Mouse (Mus musculus) layer of hippocampus, postnatal 36 days (tissue): Measurements from ENCODE around the gene Tpra1. TPM values are rescaled to one million over a fixed set of nuclear protein-coding genes. Genes with fewer than 3 reads are reported as not detected.
A peak's percentile ranks its signal among the peaks of the same experiment; 100 is the strongest.

Experiments used
- DNase-seq, 2 experiments: peaks; one replicate each; pipeline ENCODE4 v3.0.0; 2022
- total RNA-seq, 2 experiments: library from RNA; stranded (reverse); gene quantifications; 2 replicates each; pipeline ENCODE4 v1.2.3; 2021

The Tpra1 gene
- total RNA-seq, 2 experiments from 2014 or later, result 45.8 to 48.5 TPM

DNA sequence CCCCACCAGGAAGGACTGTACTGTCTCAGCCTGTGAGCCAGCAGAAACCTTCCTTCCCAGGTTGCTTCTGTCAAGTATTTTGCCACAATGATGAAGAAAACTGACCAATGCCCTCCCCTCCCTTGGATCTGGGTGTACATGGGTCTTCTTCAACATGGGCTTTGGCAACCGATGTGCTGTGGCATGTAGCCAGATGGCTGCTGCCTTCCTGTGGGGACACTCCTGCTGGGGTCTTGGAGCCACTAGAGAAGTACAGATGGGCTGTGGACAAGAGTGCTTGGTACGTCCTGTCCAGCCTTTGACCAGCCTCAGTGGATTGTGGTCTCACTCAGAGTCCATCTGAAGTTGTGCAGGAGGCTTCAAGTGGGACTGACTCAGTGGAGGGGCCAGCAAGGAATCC lies 56.3 kb downstream of the Tpra1 start:
- no peak for DNase-seq

DNA sequence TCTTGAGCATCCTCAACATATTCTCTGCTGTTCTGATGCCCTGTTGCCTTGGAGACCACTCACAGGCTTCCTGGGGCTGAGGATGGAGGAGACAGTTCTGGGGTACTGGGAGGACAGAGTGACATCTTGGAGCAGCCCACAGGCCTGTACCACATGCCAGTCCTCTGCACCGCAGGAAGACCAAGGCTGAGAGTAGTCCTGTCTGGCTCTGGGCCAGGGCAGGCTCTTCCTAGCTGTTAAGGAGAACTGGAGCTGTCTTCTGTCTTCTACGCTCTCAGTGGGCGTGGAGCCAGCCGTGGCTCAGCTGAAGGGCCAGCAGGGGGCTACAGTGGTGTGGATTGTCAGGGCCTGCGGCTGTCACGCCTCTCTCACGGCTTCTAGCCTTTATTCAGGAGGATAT lies 57.8 kb downstream of the Tpra1 start:
- peak in 1 of 2 experiments; percentile 63 for DNase-seq

DNA sequence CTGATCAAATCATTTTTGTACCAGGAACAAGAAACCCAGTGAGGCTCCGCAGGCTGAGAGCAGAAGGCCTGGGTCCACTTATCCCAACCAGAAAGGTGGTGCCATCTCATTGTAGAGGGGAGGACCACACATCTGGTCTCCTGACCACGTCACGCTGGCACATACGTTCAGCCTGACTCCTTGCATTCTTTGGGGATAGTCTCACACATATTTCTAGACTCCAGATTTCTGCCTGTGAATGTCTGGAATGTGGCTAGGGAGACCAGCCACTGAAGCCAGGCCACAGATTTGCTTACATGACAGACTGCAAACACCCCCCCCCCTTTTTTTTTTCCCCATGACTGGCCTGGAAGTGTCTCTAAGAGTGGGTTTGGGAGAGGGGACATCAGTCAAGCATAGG lies 58.9 kb downstream of the Tpra1 start:
- DNase-seq, result no peak

Other genes with a start within 250 kb of the Tpra1 start
- gene Mgll, start 177.8 kb upstream of the Tpra1 start, total RNA-seq, result 100 to 1,000 TPM; 178 to 181 TPM
- gene Abtb1, start 60.3 kb upstream of the Tpra1 start, total RNA-seq, result 10 to 100 TPM; 29.7 to 30.6 TPM
- gene Podxl2, start 27.2 kb upstream of the Tpra1 start, total RNA-seq, result 100 to 1,000 TPM; 159 to 169 TPM
- gene Mcm2, start 3.5 kb upstream of the Tpra1 start, total RNA-seq, result 1 to 10 TPM; 4.5 to 5.1 TPM